Mouse (Mus musculus) intestine, embryonic 15.5 days (tissue): Measurements from ENCODE around the gene Gm20388. TPM values are rescaled to one million over a fixed set of nuclear protein-coding genes. Genes with fewer than 3 reads are reported as not detected.

Experiments
- ATAC-seq: fragments of 200-750 bp; cut with Nextera tagmentation; 2 replicates; pipeline ENCODE4 v1.8.0; 2017; ENCODE audit warnings: moderate TSS enrichment, moderate library complexity
- H3K27ac ChIP-seq: fragments of 300-500 bp; sonication (generic); 2 replicates; pipeline ENCODE4 v1.5.1; 2015; ENCODE audit warnings: mild to moderate bottlenecking, inconsistent platforms
- H3K27me3 ChIP-seq: fragments of 300-500 bp; sonication (generic); replicated peaks from 2 replicates; pipeline ENCODE4 v1.6.1; 2015; ENCODE audit warnings: inconsistent platforms
- H3K36me3 ChIP-seq: fragments of 300-500 bp; sonication (generic); 2 replicates; pipeline ENCODE4 v1.6.1; 2015; ENCODE audit warnings: inconsistent platforms
- H3K4me1 ChIP-seq: fragments of 300-500 bp; sonication (generic); replicated peaks from 2 replicates; pipeline ENCODE4 v1.6.1; 2015; ENCODE audit warnings: inconsistent platforms
- H3K4me2 ChIP-seq: fragments of 300-500 bp; sonication (generic); replicated peaks from 2 replicates; pipeline ENCODE4 v1.6.1; 2015; ENCODE audit warnings: mild to moderate bottlenecking, inconsistent platforms
- H3K4me3 ChIP-seq: fragments of 300-500 bp; sonication (generic); replicated peaks from 2 replicates; pipeline ENCODE4 v1.5.1; 2015; ENCODE audit warnings: inconsistent platforms
- H3K9ac ChIP-seq: fragments of 300-500 bp; sonication (generic); 2 replicates; pipeline ENCODE4 v1.6.1; 2015; ENCODE audit warnings: inconsistent platforms
- H3K9me3 ChIP-seq: fragments of 300-500 bp; sonication (generic); 2 replicates; pipeline ENCODE4 v1.6.1; 2016; ENCODE audit warnings: inconsistent platforms
- WGBS: fragments of 180-500 bp; shearing (Covaris S2); methylation state at CpG from one replicate; pipeline ENCODE4 v1.1.7; 2015; 5-methylcytosine and 5-hydroxymethylcytosine counted together
- polyA plus RNA-seq: library from polyadenylated mRNA; unstranded; fragments of >200 nt; fragmentation: Nextera tagmentation; extraction: Ambion mirVana; gene quantifications from 2 replicates; pipeline ENCODE4 v1.2.1, GENCODE M21; 2015

Gm20388 gene
- polyA plus RNA-seq, 1 experiment from 2014 or later = not detected

- no peak overlapping the region for H3K9ac ChIP-seq
Measured at GRCm38 (mm10) chr8:121335684-121336083, 1425.0 kb downstream of the Gm20388 start.

GRCm38 (mm10) chr8:121342931-121343330, 1432.3 kb downstream of the Gm20388 start:
- no peak overlapping the region for H3K27ac ChIP-seq
- no peak overlapping the region for H3K4me3 ChIP-seq
- no peak for ATAC-seq
- no peak overlapping the region for H3K9ac ChIP-seq
- no peaks in the 10 kb centered on the region for H3K36me3 ChIP-seq
- WGBS = 36% methylated on average over 13 of the region's 13 CpGs
- H3K4me1 ChIP-seq = peaks cover 17% of the 10 kb centered on the region
- no peaks in the 10 kb centered on the region for H3K9me3 ChIP-seq
- no peak overlapping the region for H3K4me2 ChIP-seq
- 0 out of 2 replicates have a peak, but pooled peaks cover 4% of the 10 kb centered on the region for H3K27me3 ChIP-seq

More at GRCm38 (mm10) chr8:121335684-121336083, 1425.0 kb downstream of the Gm20388 start:
- no peak overlapping the region for H3K4me3 ChIP-seq
- peaks cover 13% of the 10 kb centered on the region for H3K4me1 ChIP-seq
- peaks cover 3% of the 10 kb centered on the region; the same call in 1 of the 2 replicates for H3K27me3 ChIP-seq
- H3K36me3 ChIP-seq = no peaks in the 10 kb centered on the region
- H3K9me3 ChIP-seq = no peaks in the 10 kb centered on the region
- no peak for ATAC-seq
- WGBS = 97% methylated on average over 7 of the region's 7 CpGs
- no peak overlapping the region for H3K4me2 ChIP-seq
- H3K27ac ChIP-seq = no peak overlapping the region

- H3K9ac ChIP-seq = no peak overlapping the region
- no peak for ATAC-seq
- no peaks in the 10 kb centered on the region for H3K9me3 ChIP-seq
- H3K4me2 ChIP-seq = no peak overlapping the region
- H3K4me1 ChIP-seq = peaks cover 17% of the 10 kb centered on the region
- H3K27ac ChIP-seq = no peak overlapping the region
- H3K36me3 ChIP-seq = no peaks in the 10 kb centered on the region
- WGBS = 86% methylated on average over 9 of the region's 9 CpGs
- H3K27me3 ChIP-seq = 0 out of 2 replicates have a peak, but pooled peaks cover 4% of the 10 kb centered on the region
- no peak overlapping the region for H3K4me3 ChIP-seq
Measured at GRCm38 (mm10) chr8:121344486-121344885, 1433.8 kb downstream of the Gm20388 start.

- Histone ChIP-seq H3K9me3 (no peaks in the 10 kb centered on the region), H3K36me3 (no peaks in the 10 kb centered on the region), H3K27me3 (0 out of 2 replicates have a peak, but pooled peaks cover 4% of the 10 kb centered on the region), H3K4me3 (no peak overlapping the region), H3K4me1 (peaks cover 17% of the 10 kb centered on the region), H3K9ac (no peak overlapping the region), H3K27ac (no peak overlapping the region), H3K4me2 (no peak overlapping the region)
- WGBS = 65% methylated on average over 13 of the region's 13 CpGs
- ATAC-seq = no peak
Measured at GRCm38 (mm10) chr8:121346175-121346574, 1435.5 kb downstream of the Gm20388 start.

DNA sequence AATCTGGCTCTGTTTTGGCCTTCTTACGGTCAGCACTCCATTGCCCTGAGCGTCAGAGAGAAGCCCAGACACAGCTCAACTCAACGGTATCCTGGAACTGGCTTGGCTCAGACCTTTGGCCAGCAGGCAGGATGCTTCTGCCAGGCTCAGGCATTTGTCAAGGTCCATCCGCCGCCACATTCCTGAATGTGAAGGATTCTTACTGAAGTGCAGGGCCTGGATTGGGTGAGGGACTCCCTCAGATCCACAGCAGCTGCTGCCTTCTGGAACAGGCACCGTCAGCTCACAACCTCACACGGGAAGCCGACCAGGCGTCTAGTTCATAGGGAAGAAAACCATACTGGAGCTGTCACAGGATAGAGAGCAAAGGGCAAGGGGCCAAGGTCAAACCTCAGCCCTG, 1436.2 kb downstream of the Gm20388 start:
- WGBS = 37% methylated on average over 9 of the region's 9 CpGs
- ATAC-seq = no peak

DNA sequence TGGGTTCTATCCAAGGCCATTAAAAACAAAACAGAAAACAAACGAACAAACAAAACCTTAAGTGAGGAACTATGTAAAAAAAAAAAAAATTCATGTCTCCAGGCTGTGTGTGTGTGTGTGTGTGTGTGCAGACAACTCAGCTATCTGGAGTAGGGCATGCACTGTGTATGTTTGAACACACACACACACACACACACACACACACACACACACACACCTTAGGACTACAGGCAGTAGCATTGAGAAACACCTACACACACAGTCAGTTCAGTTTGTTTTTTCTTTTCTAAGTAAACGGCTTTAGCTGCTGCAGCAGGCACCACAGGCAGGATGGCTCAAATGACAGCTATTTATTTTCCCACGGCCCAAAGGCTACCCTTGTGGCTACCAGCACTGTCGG, 1438.4 kb downstream of the Gm20388 start:
- peaks cover 12% of the 10 kb centered on the region; the same call in 1 of the 2 replicates for H3K27me3 ChIP-seq
- no peak for ATAC-seq
- no peak overlapping the region for H3K4me3 ChIP-seq
- peaks cover 12% of the 10 kb centered on the region for H3K4me1 ChIP-seq
- no peak overlapping the region for H3K9ac ChIP-seq
- 38% methylated on average over 4 of the region's 4 CpGs for WGBS
- H3K36me3 ChIP-seq = no peaks in the 10 kb centered on the region
- no peaks in the 10 kb centered on the region for H3K9me3 ChIP-seq
- no peak overlapping the region for H3K27ac ChIP-seq
- H3K4me2 ChIP-seq = no peak overlapping the region

More for the DNA sequence above, 1436.2 kb downstream of the Gm20388 start:
- Histone ChIP-seq H3K36me3 (no peaks in the 10 kb centered on the region), H3K9me3 (no peaks in the 10 kb centered on the region), H3K27ac (no peak overlapping the region; the same call in 1 of the 2 replicates), H3K9ac (no peak overlapping the region), H3K4me1 (peaks cover 17% of the 10 kb centered on the region), H3K4me2 (no peak overlapping the region), H3K4me3 (no peak overlapping the region), H3K27me3 (peaks cover 9% of the 10 kb centered on the region; the same call in 1 of the 2 replicates)

- H3K27ac ChIP-seq = no peak overlapping the region
- no peak overlapping the region for H3K9ac ChIP-seq
- H3K4me1 ChIP-seq = peaks cover 12% of the 10 kb centered on the region
- H3K4me2 ChIP-seq = no peak overlapping the region
- no peaks in the 10 kb centered on the region for H3K9me3 ChIP-seq
- no peak overlapping the region for H3K4me3 ChIP-seq
- peaks cover 12% of the 10 kb centered on the region; the same call in 1 of the 2 replicates for H3K27me3 ChIP-seq
- H3K36me3 ChIP-seq = no peaks in the 10 kb centered on the region
- 73% methylated on average over 9 of the region's 9 CpGs for WGBS
- ATAC-seq = no peak
Measured at GRCm38 (mm10) chr8:121350803-121351202, 1440.2 kb downstream of the Gm20388 start.

- WGBS = 34% methylated on average over 10 of the region's 10 CpGs
- H3K9ac ChIP-seq = no peak overlapping the region
- H3K27ac ChIP-seq = no peak overlapping the region
- H3K4me2 ChIP-seq = no peak overlapping the region
- ATAC-seq = no peak
- H3K9me3 ChIP-seq = no peaks in the 10 kb centered on the region
- H3K4me3 ChIP-seq = no peak overlapping the region
- H3K27me3 ChIP-seq = peaks cover 14% of the 10 kb centered on the region; the same call in 1 of the 2 replicates
- H3K36me3 ChIP-seq = no peaks in the 10 kb centered on the region
- H3K4me1 ChIP-seq = peaks cover 15% of the 10 kb centered on the region
Measured at GRCm38 (mm10) chr8:121354844-121355243, 1444.2 kb downstream of the Gm20388 start.

DNA sequence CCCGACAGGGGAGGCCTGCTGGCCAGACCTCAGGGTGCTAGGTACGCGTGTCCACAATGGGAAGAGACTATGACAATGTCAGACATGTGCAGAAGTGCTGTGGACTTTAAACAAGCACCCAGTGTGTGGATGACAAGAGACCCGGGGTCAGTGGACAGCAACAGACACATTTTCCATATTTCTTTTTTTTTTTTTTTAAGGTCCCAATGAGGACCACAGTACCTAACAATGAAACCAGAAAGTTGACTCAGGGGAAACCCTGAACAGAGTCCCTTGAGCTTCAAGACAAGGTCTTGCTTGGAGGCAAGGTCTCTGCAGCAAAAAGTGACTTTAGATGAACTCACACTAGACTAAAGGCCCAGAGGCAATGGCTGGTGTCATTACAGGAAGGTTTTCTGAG, 1446.8 kb downstream of the Gm20388 start:
- Histone ChIP-seq H3K9ac (no peak overlapping the region), H3K4me3 (no peak overlapping the region), H3K4me1 (peaks cover 22% of the 10 kb centered on the region), H3K27me3 (peaks cover 23% of the 10 kb centered on the region; the same call in 1 of the 2 replicates), H3K27ac (no peak overlapping the region), H3K36me3 (no peaks in the 10 kb centered on the region), H3K9me3 (no peaks in the 10 kb centered on the region), H3K4me2 (no peak overlapping the region)
- ATAC-seq = no peak
- 89% methylated on average over 4 of the region's 4 CpGs for WGBS

- 0 out of 2 replicates have a peak overlapping the region, but pooled peaks have one; percentile 9 for H3K9ac ChIP-seq
- peaks cover 22% of the 10 kb centered on the region for H3K4me1 ChIP-seq
- H3K27me3 ChIP-seq = peaks cover 26% of the 10 kb centered on the region
- peak overlapping the region; percentile 49; the same call in 1 of the 2 replicates for H3K27ac ChIP-seq
- H3K36me3 ChIP-seq = no peaks in the 10 kb centered on the region
- no peaks in the 10 kb centered on the region for H3K9me3 ChIP-seq
- peak; percentile 55 for ATAC-seq
- H3K4me3 ChIP-seq = no peak overlapping the region
- H3K4me2 ChIP-seq = 0 out of 2 replicates have a peak overlapping the region, but pooled peaks have one; percentile 30
- WGBS = 52% methylated on average over 4 of the region's 4 CpGs
Measured at GRCm38 (mm10) chr8:121358609-121359008, 1448.0 kb downstream of the Gm20388 start.

GRCm38 (mm10) chr8:121359131-121359981, 1448.7 kb downstream of the Gm20388 start:
- Histone ChIP-seq H3K4me2 (peak overlapping the region; percentile 30), H3K4me1 (peaks cover 22% of the 10 kb centered on the region), H3K4me3 (no peak overlapping the region), H3K9me3 (no peaks in the 10 kb centered on the region), H3K27me3 (peaks cover 33% of the 10 kb centered on the region), H3K27ac (peak overlapping the region; percentile 58), H3K36me3 (no peaks in the 10 kb centered on the region), H3K9ac (0 out of 2 replicates have a peak overlapping the region, but pooled peaks have one; percentile 9)
- 5% methylated on average over 20 of the region's 20 CpGs for WGBS
- peak; percentile 82 for ATAC-seq

- no peak overlapping the region for H3K9ac ChIP-seq
- peak; percentile 5; the same call in 1 of the 2 replicates for ATAC-seq
- no peaks in the 10 kb centered on the region for H3K9me3 ChIP-seq
- H3K4me3 ChIP-seq = no peak overlapping the region
- peak overlapping the region; percentile 30; the same call in 1 of the 2 replicates for H3K4me2 ChIP-seq
- H3K27ac ChIP-seq = peak overlapping the region; percentile 58; the same call in 1 of the 2 replicates
- no peaks in the 10 kb centered on the region for H3K36me3 ChIP-seq
- peaks cover 33% of the 10 kb centered on the region for H3K27me3 ChIP-seq
- 34% methylated on average over 6 of the region's 6 CpGs for WGBS
- peaks cover 22% of the 10 kb centered on the region for H3K4me1 ChIP-seq
Measured at GRCm38 (mm10) chr8:121360001-121360400, 1449.4 kb downstream of the Gm20388 start.
